Mouse (Mus musculus) adrenal gland, postnatal 36 days (tissue): Measurements from ENCODE around the gene Glis2. TPM values are rescaled to one million over a fixed set of nuclear protein-coding genes. Genes with fewer than 3 reads are reported as not detected.

Experiments
- DNase-seq, 2 experiments: peaks; one replicate each; pipeline ENCODE4 v3.0.0; 2021; ENCODE audit warnings: mixed read lengths in 1 of 2
- total RNA-seq, 2 experiments: library from RNA; stranded (reverse); gene quantifications; 2 replicates each; pipeline ENCODE4 v1.2.3; 2021

Gene Glis2
- total RNA-seq, 2 experiments from 2014 or later, result 19.9 to 20.1 TPM

GRCm38 (mm10) chr16:4658781-4659245 lies 64.3 kb downstream of the Glis2 start:
- DNase-seq, result no peak

- DNase-seq, result no peak
These were observed 64.8 kb downstream of the Glis2 start for GRCm38 (mm10) chr16:4659326-4659725.

- no peak for DNase-seq
These were observed 67.1 kb downstream of the Glis2 start for GRCm38 (mm10) chr16:4661605-4662004.

- DNase-seq, result no peak
These were observed 69.3 kb downstream of the Glis2 start for GRCm38 (mm10) chr16:4663806-4664205.

- no peak for DNase-seq
These were observed 71.2 kb downstream of the Glis2 start for GRCm38 (mm10) chr16:4665726-4666125.

GRCm38 (mm10) chr16:4667190-4667808 lies 72.8 kb downstream of the Glis2 start:
- DNase-seq, result peak; percentile 86 to 91

GRCm38 (mm10) chr16:4670317-4670716 lies 75.8 kb downstream of the Glis2 start:
- no peak for DNase-seq

- DNase-seq, result no peak
These were observed 79.6 kb downstream of the Glis2 start for GRCm38 (mm10) chr16:4674091-4674490.

Other genes with a start within 250 kb of the Glis2 start
- gene Adcy9, start 174.2 kb upstream of the Glis2 start, total RNA-seq, result 10 to 100 TPM; 55.5 to 76.6 TPM
- 1 to 10 TPM; 6.7 to 8.2 TPM for gene Srl, start 52.9 kb upstream of the Glis2 start, total RNA-seq
- 1 to 10 TPM; 3.2 to 7.9 TPM for gene Tfap4, start 34.9 kb upstream of the Glis2 start, total RNA-seq
- gene Pam16, start 30.3 kb downstream of the Glis2 start, total RNA-seq, result 100 to 1,000 TPM in 1 of 2 experiments, 10 to 100 TPM in 1; 95.3 to 109 TPM
- 10 to 100 TPM in 1 of 2 experiments, 1 to 10 TPM in 1; 8.9 to 15.1 TPM for gene Vasn, start 45.2 kb downstream of the Glis2 start, total RNA-seq
- gene Dnaja3, start 45.3 kb downstream of the Glis2 start, total RNA-seq, result 100 to 1,000 TPM; 118 to 143 TPM
- 10 to 100 TPM; 24.6 to 25.1 TPM for gene Coro7, start 85.1 kb downstream of the Glis2 start, total RNA-seq
- gene Nmral1, start 124.6 kb downstream of the Glis2 start, total RNA-seq, result 1 to 10 TPM; 3.9 to 4.0 TPM
- gene Hmox2, start 131.6 kb downstream of the Glis2 start, total RNA-seq, result 100 to 1,000 TPM in 1 of 2 experiments, 10 to 100 TPM in 1; 57.3 to 106 TPM
- gene Cdip1, start 195.6 kb downstream of the Glis2 start, total RNA-seq, result 100 to 1,000 TPM in 1 of 2 experiments, 10 to 100 TPM in 1; 99.9 to 114 TPM
- gene 4930562C15Rik, start 240.7 kb downstream of the Glis2 start, total RNA-seq, result not detected